Mouse (Mus musculus): ENCODE data around the gene Fmo1. TPM values are rescaled to one million over a fixed set of nuclear protein-coding genes. Genes with fewer than 3 reads are reported as not detected.
A peak's percentile ranks its signal among the peaks of the same experiment; 100 is the strongest.

Gene Fmo1
- total and polyA plus RNA-seq, 3 experiments, result 33.4 to 41.4 (median 33.6) TPM

DNA sequence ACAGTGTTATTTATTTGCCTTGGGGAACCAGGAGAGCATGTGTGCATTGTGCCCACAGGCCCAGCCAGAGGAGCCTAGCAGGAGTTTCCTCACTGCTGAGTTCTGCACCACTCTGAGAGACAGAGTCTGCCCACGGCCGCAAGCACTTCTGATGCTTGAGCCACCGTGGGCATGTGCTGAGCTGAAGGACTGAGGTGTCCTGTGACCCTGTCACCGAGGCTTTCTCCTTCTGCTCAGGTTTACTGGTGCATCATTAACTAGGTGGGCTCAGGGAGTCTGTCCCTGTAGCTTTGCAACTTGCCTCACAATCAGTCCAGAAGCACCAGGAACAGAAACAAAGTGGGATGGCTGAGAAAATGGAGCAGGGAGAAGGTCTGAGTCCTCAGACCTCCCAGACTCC lies 51.5 kb downstream of the Fmo1 start:
- Histone ChIP-seq H3K4me1 (ENCODE audit: control insufficient read depth, insufficient read depth, low read length) (no peaks in the 10 kb centered on the region), H3K9ac (ENCODE audit: low read depth, low read length) (no peak overlapping the region), H3K27me3 (ENCODE audit: control insufficient read depth, insufficient read depth, low read length) (no peaks in the 10 kb centered on the region), H3K79me2 (replicated peaks; ENCODE audit: control insufficient read depth, insufficient read depth, low read length) (no peaks in the 10 kb centered on the region), H3K27ac (no peak overlapping the region), H3K36me3 (ENCODE audit: control insufficient read depth, insufficient read depth, low read length) (no peaks in the 10 kb centered on the region), H3K4me3 (no peak overlapping the region)
- intact Hi-C loops (cut with DNase I), result loop anchor here (5.0 kb wide), 4 partner anchors 72 to 257 kb away; partner anchors contain the start of gene Fmo2
- DNase-seq, result no peak
- TF ChIP-seq POLR2A (IDR thresholded peaks at IDR 0.05; ENCODE audit: insufficient read depth, low read depth, low read length) (no peak), EP300 (IDR thresholded peaks at IDR 0.05; ENCODE audit: insufficient read depth, low read depth, low read length) (no peak), CTCF (IDR thresholded peaks at IDR 0.05) (no peak)
- WGBS, result 78% methylated on average over 4 of the region's 4 CpGs

DNA sequence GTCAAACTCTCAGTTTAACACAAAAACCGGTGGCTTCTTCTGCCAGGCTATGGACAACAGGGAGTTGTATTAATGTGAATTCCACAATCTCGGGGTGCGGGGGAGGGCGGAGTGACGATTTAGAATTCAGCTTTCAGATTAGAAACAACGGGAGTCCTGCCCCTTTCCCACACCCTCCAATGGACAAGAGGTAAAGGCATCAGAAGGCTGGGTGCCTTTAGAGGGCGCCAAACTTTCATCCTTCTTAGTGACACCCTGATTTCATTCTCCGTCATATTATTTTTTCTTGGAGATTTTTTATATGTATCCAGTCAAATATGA lies 52.6 kb downstream of the Fmo1 start, which contains the start of gene Fmo4:
Gene Fmo4, minus strand, starts transcription at position 137 of the 321 bp plus-strand sequence.
- Histone ChIP-seq H3K27ac (no peak within 1 kb of the TSS), H3K79me2 (replicated peaks; ENCODE audit: control insufficient read depth, insufficient read depth, low read length) (no peaks in the 10 kb centered on the region), H3K4me1 (ENCODE audit: control insufficient read depth, insufficient read depth, low read length) (no peaks in the 10 kb centered on the region), H3K9ac (ENCODE audit: low read depth, low read length) (no peak within 1 kb of the TSS), H3K4me3 (no peak within 1 kb of the TSS), H3K36me3 (ENCODE audit: control insufficient read depth, insufficient read depth, low read length) (no peaks in the 10 kb centered on the region), H3K27me3 (ENCODE audit: control insufficient read depth, insufficient read depth, low read length) (no peaks in the 10 kb centered on the region; the same call in 1 of the 2 replicates)
- peak; percentile 40 to 57 for DNase-seq
- 31% methylated on average over 8 of the region's 8 CpGs for WGBS
- intact Hi-C loops (cut with DNase I), result loop anchor here (5.0 kb wide), 2 partner anchors 84 to 259 kb away; partner anchors contain the start of gene Fmo2
- no peak for TF ChIP-seq POLR2A (IDR thresholded peaks at IDR 0.05; ENCODE audit: insufficient read depth, low read depth, low read length)
- TF ChIP-seq CTCF (IDR thresholded peaks at IDR 0.05), result peak; percentile 80

DNA sequence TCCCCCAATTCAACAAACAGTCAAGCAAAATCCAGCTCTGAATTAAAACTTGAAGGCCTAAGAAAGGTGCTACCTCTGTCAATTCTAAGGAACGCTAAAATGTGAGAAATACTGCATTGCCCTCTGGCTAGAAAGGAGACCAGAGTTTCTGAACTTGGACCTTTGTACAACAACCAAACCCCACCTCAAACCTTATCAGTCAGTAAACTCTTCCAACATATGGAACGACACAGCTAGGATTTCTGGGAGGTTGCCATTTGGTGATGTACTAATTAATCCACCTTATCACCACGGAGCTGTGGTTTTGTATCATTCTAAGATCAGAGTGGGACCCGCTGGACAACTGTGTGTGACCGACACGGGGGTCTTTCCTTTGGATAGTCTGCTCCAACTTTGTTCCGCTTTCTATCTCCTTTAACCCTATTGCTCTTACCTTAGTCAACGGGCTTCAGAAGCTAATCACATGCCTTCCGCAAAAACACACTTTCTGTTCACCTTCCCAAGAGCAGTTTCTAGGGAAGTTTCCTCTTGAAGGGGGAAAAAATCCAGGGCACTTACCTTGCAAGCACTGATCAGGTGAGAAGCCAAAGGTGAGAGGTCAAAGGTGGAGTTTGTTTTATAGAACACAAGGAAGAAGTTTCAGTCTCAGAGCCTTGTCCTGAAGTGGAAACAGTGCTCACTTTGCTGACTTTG lies 53.1 kb downstream of the Fmo1 start:
- no peak overlapping the region for H3K4me3 ChIP-seq
- no peak overlapping the region for H3K27ac ChIP-seq
- no peaks in the 10 kb centered on the region for H3K4me1 ChIP-seq (ENCODE audit: control insufficient read depth, insufficient read depth, low read length)
- TF ChIP-seq POLR2A (IDR thresholded peaks at IDR 0.05; ENCODE audit: insufficient read depth, low read depth, low read length) (no peak), CTCF (IDR thresholded peaks at IDR 0.05) (no peak), EP300 (IDR thresholded peaks at IDR 0.05; ENCODE audit: insufficient read depth, low read depth, low read length) (no peak)
- WGBS, result 75% methylated on average over 9 of the region's 9 CpGs
- intact Hi-C loops (cut with DNase I), result loop anchor here (5.0 kb wide), 2 partner anchors 84 to 259 kb away; partner anchors contain the start of gene Fmo2
- DNase-seq, result no peak
- no peak overlapping the region for H3K9ac ChIP-seq (ENCODE audit: low read depth, low read length)
- H3K79me2 ChIP-seq (replicated peaks; ENCODE audit: control insufficient read depth, insufficient read depth, low read length), result no peaks in the 10 kb centered on the region
- no peaks in the 10 kb centered on the region for H3K36me3 ChIP-seq (ENCODE audit: control insufficient read depth, insufficient read depth, low read length)
- H3K27me3 ChIP-seq (ENCODE audit: control insufficient read depth, insufficient read depth, low read length), result no peaks in the 10 kb centered on the region; the same call in 1 of the 2 replicates

DNA sequence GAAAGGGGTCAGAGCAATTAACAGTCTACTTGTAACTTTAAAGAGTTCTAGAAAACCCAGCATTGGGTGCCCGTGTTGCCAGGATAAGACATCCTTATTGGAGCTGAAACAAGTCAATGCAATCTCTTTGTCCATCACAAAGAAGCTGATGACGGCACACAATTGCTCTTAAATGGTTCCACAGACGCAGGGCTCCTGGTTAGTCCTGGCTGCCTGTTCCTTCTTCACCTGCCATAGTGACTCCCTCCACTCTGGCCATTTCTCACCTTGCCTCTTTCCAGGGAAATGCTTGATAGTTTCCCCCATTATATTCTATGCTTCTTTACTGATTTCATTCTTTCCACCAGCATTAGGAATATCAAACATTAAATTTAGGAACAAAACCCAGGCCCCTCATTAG lies 57.9 kb downstream of the Fmo1 start:
- Histone ChIP-seq H3K36me3 (ENCODE audit: control insufficient read depth, insufficient read depth, low read length) (no peaks in the 10 kb centered on the region), H3K27ac (no peak overlapping the region), H3K27me3 (ENCODE audit: control insufficient read depth, insufficient read depth, low read length) (no peaks in the 10 kb centered on the region; the same call in 1 of the 2 replicates), H3K9ac (ENCODE audit: low read depth, low read length) (no peak overlapping the region), H3K4me1 (ENCODE audit: control insufficient read depth, insufficient read depth, low read length) (no peaks in the 10 kb centered on the region), H3K4me3 (no peak overlapping the region), H3K79me2 (replicated peaks; ENCODE audit: control insufficient read depth, insufficient read depth, low read length) (no peaks in the 10 kb centered on the region)
- no peak for DNase-seq
- intact Hi-C loops (cut with DNase I), result no loop called here
- no peak for TF ChIP-seq EP300 (IDR thresholded peaks at IDR 0.05; ENCODE audit: insufficient read depth, low read depth, low read length)
- no peak for TF ChIP-seq CTCF (IDR thresholded peaks at IDR 0.05)
- no peak for TF ChIP-seq POLR2A (IDR thresholded peaks at IDR 0.05; ENCODE audit: insufficient read depth, low read depth, low read length)
- WGBS, result 74% methylated on average over 3 of the region's 3 CpGs

DNA sequence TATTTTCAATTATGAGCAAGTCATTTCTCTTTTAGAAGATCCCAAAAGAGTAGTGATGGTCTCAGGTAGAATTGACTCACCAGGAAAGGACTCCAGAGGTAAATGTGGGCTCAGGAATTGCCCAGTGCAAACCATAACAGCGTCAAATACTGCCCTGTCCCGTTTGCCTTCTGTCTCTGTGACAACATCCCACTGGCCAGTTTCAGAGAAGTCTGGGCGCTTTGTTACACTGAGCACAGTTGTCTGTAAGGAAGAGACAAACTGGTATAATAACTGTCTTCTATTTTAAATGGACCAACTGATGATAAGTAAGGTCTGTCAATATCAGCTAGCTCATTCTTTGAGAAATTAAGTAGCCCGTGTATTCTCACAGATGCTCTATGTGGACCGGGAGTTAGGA lies 59.0 kb downstream of the Fmo1 start:
- no peak for DNase-seq

DNA sequence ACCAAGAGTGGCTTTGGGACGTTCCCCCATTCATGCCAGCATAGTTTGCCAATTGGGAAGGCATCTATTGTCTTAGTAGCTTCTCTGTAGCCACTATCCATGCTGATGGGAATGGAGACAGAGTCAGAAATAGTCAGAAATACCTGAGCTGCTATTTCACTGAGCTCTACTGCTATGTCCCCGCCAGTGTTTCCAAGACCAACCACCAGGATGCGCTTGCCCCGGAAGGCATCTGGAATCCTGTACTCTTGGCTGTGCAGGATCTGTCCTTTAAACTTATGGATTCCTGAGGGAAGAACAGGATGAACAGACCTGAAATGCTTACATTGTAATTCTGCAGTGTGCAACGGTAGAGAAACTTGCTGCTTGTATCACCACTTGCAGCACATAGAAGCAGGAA lies 61.4 kb downstream of the Fmo1 start:
- 61% methylated on average over 5 of the region's 5 CpGs for WGBS
- Histone ChIP-seq H3K27ac (no peak overlapping the region), H3K36me3 (ENCODE audit: control insufficient read depth, insufficient read depth, low read length) (no peaks in the 10 kb centered on the region), H3K4me3 (no peak overlapping the region), H3K4me1 (ENCODE audit: control insufficient read depth, insufficient read depth, low read length) (no peaks in the 10 kb centered on the region), H3K27me3 (ENCODE audit: control insufficient read depth, insufficient read depth, low read length) (no peaks in the 10 kb centered on the region; the same call in 1 of the 2 replicates), H3K79me2 (replicated peaks; ENCODE audit: control insufficient read depth, insufficient read depth, low read length) (no peaks in the 10 kb centered on the region), H3K9ac (ENCODE audit: low read depth, low read length) (no peak overlapping the region)
- intact Hi-C loops (cut with DNase I), result no loop called here
- peak; percentile 36 for TF ChIP-seq CTCF (IDR thresholded peaks at IDR 0.05)
- no peak for TF ChIP-seq POLR2A (IDR thresholded peaks at IDR 0.05; ENCODE audit: insufficient read depth, low read depth, low read length)
- no peak for TF ChIP-seq EP300 (IDR thresholded peaks at IDR 0.05; ENCODE audit: insufficient read depth, low read depth, low read length)
- no peak for DNase-seq

More for the DNA sequence above, 59.0 kb downstream of the Fmo1 start:
- no peaks in the 10 kb centered on the region for H3K36me3 ChIP-seq (ENCODE audit: control insufficient read depth, insufficient read depth, low read length)
- WGBS, result 82% methylated on average over 5 of the region's 5 CpGs
- H3K27ac ChIP-seq, result no peak overlapping the region
- no peak overlapping the region for H3K9ac ChIP-seq (ENCODE audit: low read depth, low read length)
- H3K4me3 ChIP-seq, result no peak overlapping the region
- intact Hi-C loops (cut with DNase I), result no loop called here
- H3K4me1 ChIP-seq (ENCODE audit: control insufficient read depth, insufficient read depth, low read length), result no peaks in the 10 kb centered on the region
- TF ChIP-seq CTCF (IDR thresholded peaks at IDR 0.05) (no peak), EP300 (IDR thresholded peaks at IDR 0.05; ENCODE audit: insufficient read depth, low read depth, low read length) (no peak), POLR2A (IDR thresholded peaks at IDR 0.05; ENCODE audit: insufficient read depth, low read depth, low read length) (no peak)
- H3K79me2 ChIP-seq (replicated peaks; ENCODE audit: control insufficient read depth, insufficient read depth, low read length), result no peaks in the 10 kb centered on the region
- H3K27me3 ChIP-seq (ENCODE audit: control insufficient read depth, insufficient read depth, low read length), result no peaks in the 10 kb centered on the region; the same call in 1 of the 2 replicates
